Mouse (Mus musculus): ENCODE results near the gene Mlst8. TPM values are rescaled to one million over a fixed set of nuclear protein-coding genes. Genes with fewer than 3 reads are reported as not detected.

Gene Mlst8
- total and polyA plus RNA-seq, 3 experiments: 35.4 to 57.3 TPM; not detected in 1

GRCm38 (mm10) chr17:24442107-24442506 is 36.8 kb downstream of the Mlst8 start:
- DNase-seq (ENCODE audit: low read depth, low spot score): no peak
- H3K9me3 ChIP-seq (replicated peaks; ENCODE audit: insufficient read depth, low read length): no peaks in the 10 kb centered on the region

GRCm38 (mm10) chr17:24441148-24441547 is 37.7 kb downstream of the Mlst8 start:
- H3K79me2 ChIP-seq (ENCODE audit: control insufficient read depth, insufficient read depth, low read length, poor library complexity): no peaks in the 10 kb centered on the region
- H3K27ac ChIP-seq (ENCODE audit: control insufficient read depth, low read depth, low read length): no peak overlapping the region
- no peaks in the 10 kb centered on the region for H3K27me3 ChIP-seq (ENCODE audit: control insufficient read depth in 1 of 2, insufficient read depth in 2 of 2, low read length in 2 of 2)
- H3K9me3 ChIP-seq (replicated peaks; ENCODE audit: insufficient read depth, low read length): no peaks in the 10 kb centered on the region
- DNase-seq (ENCODE audit: low read depth, low spot score): peak; percentile 47
- H3K4me1 ChIP-seq (ENCODE audit: control insufficient read depth in 1 of 2, insufficient read depth in 2 of 2, low read length in 2 of 2): no peaks in the 10 kb centered on the region
- H3K4me3 ChIP-seq (ENCODE audit: control insufficient read depth in 1 of 2, insufficient read depth in 1 of 2, low read depth in 2 of 2, low read length in 2 of 2): no peak overlapping the region
- no peaks in the 10 kb centered on the region; a peak in 1 of 4 replicates for H3K36me3 ChIP-seq (ENCODE audit: control insufficient read depth in 1 of 2, insufficient read depth in 2 of 2, low read length in 2 of 2)
- TF ChIP-seq ZKSCAN1 (IDR thresholded peaks at IDR 0.05; ENCODE audit: low read depth, low read length) (no peak), CTCF (IDR thresholded peaks at IDR 0.05 in 2 of 3, conservative IDR thresholded peaks at IDR 0.05 in 1 of 3; ENCODE audit: control insufficient read depth in 1 of 3, insufficient read depth in 1 of 3, low read depth in 2 of 3, low read length in 3 of 3, poor library complexity in 1 of 3, severe bottlenecking in 1 of 3) (peak; percentile 34 to 57 (median 53); a peak in 5 of 6 replicates), KAT2A (conservative IDR thresholded peaks at IDR 0.05; ENCODE audit: low read depth, low read length) (no peak), ZC3H11A (IDR thresholded peaks at IDR 0.05; ENCODE audit: low read depth, low read length) (peak; percentile 14; the same call in 1 of the 2 replicates), GABPA (IDR thresholded peaks at IDR 0.05; ENCODE audit: low read depth, low read length) (no peak), TAL1 (IDR thresholded peaks at IDR 0.05; ENCODE audit: low read length) (no peak), POLR2A (IDR thresholded peaks at IDR 0.05; ENCODE audit: control insufficient read depth in 1 of 2, insufficient read depth in 1 of 2, low read depth in 1 of 2, low read length in 2 of 2, poor library complexity in 1 of 2) (no peak), BHLHE40 (IDR thresholded peaks at IDR 0.05; ENCODE audit: borderline replicate concordance, low read depth, low read length) (no peak), SMC3 (IDR thresholded peaks at IDR 0.05; ENCODE audit: low read depth, low read length) (peak; percentile 52), MXI1 (IDR thresholded peaks at IDR 0.05; ENCODE audit: low read depth, low read length) (no peak), ZMIZ1 (IDR thresholded peaks at IDR 0.05; ENCODE audit: low read depth, low read length) (no peak), USF1 (IDR thresholded peaks at IDR 0.05; ENCODE audit: low read depth, low read length) (no peak), ETS1 (IDR thresholded peaks at IDR 0.05; ENCODE audit: low read depth, low read length) (no peak), RAD21 (IDR thresholded peaks at IDR 0.05; ENCODE audit: low read depth, low read length) (peak; percentile 42)
- no peak overlapping the region for H3K9ac ChIP-seq (ENCODE audit: control insufficient read depth, low read depth, low read length, poor library complexity, severe bottlenecking)

More at GRCm38 (mm10) chr17:24442107-24442506, 36.8 kb downstream of the Mlst8 start:
- TF ChIP-seq ZC3H11A (IDR thresholded peaks at IDR 0.05; ENCODE audit: low read depth, low read length) (no peak), NRF1 (IDR thresholded peaks at IDR 0.05; ENCODE audit: insufficient read depth, low read depth, low read length, poor library complexity, severe bottlenecking) (no peak), MAX (IDR thresholded peaks at IDR 0.05; ENCODE audit: low read length) (no peak), MYB (IDR thresholded peaks at IDR 0.05; ENCODE audit: low read depth, low read length) (no peak)
- H3K27me3 ChIP-seq (ENCODE audit: control insufficient read depth in 1 of 2, insufficient read depth in 2 of 2, low read length in 2 of 2): no peaks in the 10 kb centered on the region
- H3K4me3 ChIP-seq (ENCODE audit: control insufficient read depth in 1 of 2, insufficient read depth in 1 of 2, low read depth in 2 of 2, low read length in 2 of 2): no peak overlapping the region
- no peaks in the 10 kb centered on the region; a peak in 1 of 4 replicates for H3K36me3 ChIP-seq (ENCODE audit: control insufficient read depth in 1 of 2, insufficient read depth in 2 of 2, low read length in 2 of 2)
- no peaks in the 10 kb centered on the region for H3K79me2 ChIP-seq (ENCODE audit: control insufficient read depth, insufficient read depth, low read length, poor library complexity)
- no peak overlapping the region for H3K9ac ChIP-seq (ENCODE audit: control insufficient read depth, low read depth, low read length, poor library complexity, severe bottlenecking)
- no peaks in the 10 kb centered on the region for H3K4me1 ChIP-seq (ENCODE audit: control insufficient read depth in 1 of 2, insufficient read depth in 2 of 2, low read length in 2 of 2)
- no peak overlapping the region for H3K27ac ChIP-seq (ENCODE audit: control insufficient read depth, low read depth, low read length)

Measured in MEL (cell line).